ENCODE assay signal across 27 mouse cellular contexts in the genomic region with DNA sequence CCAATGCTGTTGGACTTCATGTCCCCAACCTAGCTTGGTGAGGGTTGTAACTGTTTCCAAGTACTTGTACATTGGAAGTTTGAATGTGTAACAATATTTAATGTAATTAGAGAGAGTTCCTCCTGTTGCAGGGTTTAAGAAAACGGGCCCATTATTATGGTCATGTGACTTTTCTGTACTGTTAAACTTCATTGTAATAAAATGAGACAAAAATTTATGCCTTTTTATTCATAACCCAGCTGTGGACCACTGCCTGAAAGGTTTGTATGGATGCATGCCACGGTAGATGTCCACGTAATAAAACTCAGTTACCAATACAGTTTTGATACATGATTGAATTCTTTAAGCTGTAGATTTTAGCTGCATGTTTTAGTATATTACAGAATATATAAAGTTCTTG.
"Had no signal": no experiment of that assay in that cellular context is flagged by ENCODE, and none has a peak within 500 bp of the region (broad histone marks: within the 10 kb centered on the region; RNA-seq: fewer than 3 reads in every experiment).

No protein-coding gene starts in this region.

- H3K9me3 ChIP-seq: embryonic facial prominence, embryonic 10.5 days; embryonic facial prominence, embryonic 12.5 days; embryonic facial prominence, embryonic 13.5 days; embryonic facial prominence, embryonic 15.5 days; forebrain, embryonic 10.5 days; forebrain, embryonic 12.5 days; forebrain, embryonic 13.5 days; forebrain, embryonic 15.5 days had no signal

- DNase-seq: cerebellum, adult 8-10 months; cerebellum, adult 9-10 months; cerebellum, adult 9-11 months; cerebellum, postnatal 10 days; cerebellum, postnatal 14 days; cerebellum, postnatal 25 days; cerebellum, postnatal 36 days; embryo, embryonic 11 days; forebrain, postnatal 0 days; gastrocnemius, adult 2 months; gastrocnemius, postnatal 10 days; gastrocnemius, postnatal 14 days; gastrocnemius, postnatal 25 days; gastrocnemius, postnatal 36 days; heart, adult 18-20 months; heart, adult 2 months had no signal

- H3K27ac ChIP-seq: embryonic facial prominence, embryonic 10.5 days; embryonic facial prominence, embryonic 12.5 days; embryonic facial prominence, embryonic 13.5 days; embryonic facial prominence, embryonic 15.5 days; forebrain, embryonic 10.5 days; forebrain, embryonic 12.5 days; forebrain, embryonic 13.5 days; forebrain, embryonic 15.5 days; gastrocnemius, adult 2 months; heart, adult 2 months had no signal

- H3K4me2 ChIP-seq: embryonic facial prominence, embryonic 12.5 days; embryonic facial prominence, embryonic 13.5 days; embryonic facial prominence, embryonic 15.5 days; forebrain, embryonic 12.5 days; forebrain, embryonic 13.5 days; forebrain, embryonic 15.5 days had no signal

- H3K9ac ChIP-seq: embryonic facial prominence, embryonic 12.5 days; embryonic facial prominence, embryonic 13.5 days; embryonic facial prominence, embryonic 15.5 days; forebrain, embryonic 12.5 days; forebrain, embryonic 13.5 days; forebrain, embryonic 15.5 days; forebrain, postnatal 0 days had no signal

- H3K4me3 ChIP-seq: embryonic facial prominence, embryonic 10.5 days; embryonic facial prominence, embryonic 12.5 days; embryonic facial prominence, embryonic 13.5 days; embryonic facial prominence, embryonic 15.5 days; erythroblast, embryonic 14.5 days; forebrain, embryonic 10.5 days; forebrain, embryonic 12.5 days; forebrain, embryonic 13.5 days; forebrain, embryonic 15.5 days; gastrocnemius, adult 2 months; heart, adult 2 months had no signal

- ATAC-seq: forebrain, embryonic 13.5 days; forebrain, embryonic 14.5 days; forebrain, embryonic 15.5 days; forebrain, embryonic 16.5 days; forebrain, postnatal 0 days had no signal

- H3K4me1 ChIP-seq: embryonic facial prominence, embryonic 10.5 days; embryonic facial prominence, embryonic 12.5 days; embryonic facial prominence, embryonic 13.5 days; embryonic facial prominence, embryonic 15.5 days; forebrain, embryonic 10.5 days; forebrain, embryonic 12.5 days; forebrain, embryonic 13.5 days had no signal

- H3K27me3 ChIP-seq: embryonic facial prominence, embryonic 12.5 days; embryonic facial prominence, embryonic 13.5 days; embryonic facial prominence, embryonic 15.5 days; forebrain, embryonic 12.5 days; forebrain, embryonic 13.5 days; forebrain, embryonic 15.5 days had no signal
